Mouse (Mus musculus) liver, embryonic 13.5 days (tissue): ENCODE data around the gene Mgat5. TPM values are rescaled to one million over a fixed set of nuclear protein-coding genes. Genes with fewer than 3 reads are reported as not detected.

ENCODE experiments used
- ATAC-seq: fragments of 200-750 bp; cut with Nextera tagmentation; 2 replicates; pipeline ENCODE4 v1.8.0; 2017; ENCODE audit warnings: low read depth, mild to moderate bottlenecking, moderate number of reproducible peaks, moderate library complexity
- DNase-seq: peaks from one replicate; pipeline ENCODE4 v3.0.0; 2022
- H3K27ac ChIP-seq: fragments of 300-500 bp; sonication (generic); 2 replicates; pipeline ENCODE4 v1.5.1; 2015; ENCODE audit warnings: moderate library complexity, mild to moderate bottlenecking, inconsistent platforms
- H3K27me3 ChIP-seq: fragments of 300-500 bp; sonication (generic); 2 replicates; pipeline ENCODE4 v1.6.1; 2015; ENCODE audit warnings: mild to moderate bottlenecking, inconsistent platforms
- H3K36me3 ChIP-seq: fragments of 300-500 bp; sonication (generic); 2 replicates; pipeline ENCODE4 v1.6.1; 2015; ENCODE audit warnings: mild to moderate bottlenecking, inconsistent platforms
- H3K4me1 ChIP-seq: fragments of 300-500 bp; sonication (generic); replicated peaks from 2 replicates; pipeline ENCODE4 v1.6.1; 2015; ENCODE audit warnings: inconsistent platforms
- H3K4me2 ChIP-seq: fragments of 300-500 bp; sonication (generic); 2 replicates; pipeline ENCODE4 v1.6.1; 2015; ENCODE audit warnings: inconsistent platforms, mild to moderate bottlenecking, moderate library complexity
- H3K4me3 ChIP-seq: fragments of 300-500 bp; sonication (generic); replicated peaks from 2 replicates; pipeline ENCODE4 v1.5.1; 2015; ENCODE audit warnings: mild to moderate bottlenecking, inconsistent platforms
- H3K9ac ChIP-seq: fragments of 300-500 bp; sonication (generic); 2 replicates; pipeline ENCODE4 v1.6.1; 2015; ENCODE audit warnings: mild to moderate bottlenecking, inconsistent platforms
- H3K9me3 ChIP-seq: fragments of 300-500 bp; sonication (generic); replicated peaks from 2 replicates; pipeline ENCODE4 v1.6.1; 2016; ENCODE audit warnings: inconsistent platforms
- WGBS: fragments of 180-500 bp; shearing (Covaris S2); methylation state at CpG from one replicate; pipeline ENCODE4 v1.1.7; 2015; ENCODE audit not compliant: insufficient replicate concordance; 5-methylcytosine and 5-hydroxymethylcytosine counted together
- polyA plus RNA-seq: library from polyadenylated mRNA; unstranded; fragments of >200 nt; fragmentation: Nextera tagmentation; extraction: Ambion mirVana; gene quantifications from 2 replicates; pipeline ENCODE4 v1.2.1, GENCODE M21; 2015

Gene Mgat5
- polyA plus RNA-seq, 1 experiment from 2014 or later: 0.62 TPM

DNA sequence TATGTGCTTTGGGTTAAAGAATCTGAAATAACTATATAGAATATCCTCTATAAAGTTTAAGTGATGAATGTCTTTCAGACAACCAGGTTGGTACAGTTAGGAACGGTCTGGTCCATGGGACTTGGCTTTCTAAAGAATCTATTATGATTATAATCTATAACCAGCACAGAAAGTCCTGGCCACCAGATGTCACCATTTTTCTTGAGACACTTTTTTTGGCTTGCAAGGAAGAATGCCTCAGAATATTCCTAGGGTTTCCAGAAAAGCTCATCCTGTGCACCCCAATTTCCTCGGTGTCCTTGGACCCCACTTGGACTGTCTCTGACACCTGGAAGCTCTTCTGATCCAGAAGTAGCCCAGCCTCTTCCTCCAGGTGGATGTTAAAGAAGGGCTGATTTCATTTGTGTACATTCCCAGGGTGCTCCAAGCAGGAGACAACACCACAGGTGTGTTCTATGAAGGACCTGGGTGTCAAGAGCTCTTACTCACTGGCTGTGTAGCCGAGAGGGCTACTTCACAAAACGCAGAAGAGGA lies 1.5 kb upstream of the Mgat5 start:
- Histone ChIP-seq H3K4me1 (peaks cover 28% of the 10 kb centered on the region), H3K9ac (no peak overlapping the region), H3K36me3 (no peaks in the 10 kb centered on the region), H3K27me3 (0 out of 2 replicates have a peak, but pooled peaks cover 5% of the 10 kb centered on the region), H3K4me2 (peak overlapping the region; percentile 97; the same call in 1 of the 2 replicates), H3K9me3 (no peaks in the 10 kb centered on the region), H3K27ac (no peak overlapping the region), H3K4me3 (no peak overlapping the region)
- WGBS: 36% methylated on average over 4 of the region's 4 CpGs
- no peak for ATAC-seq
- DNase-seq: no peak

DNA sequence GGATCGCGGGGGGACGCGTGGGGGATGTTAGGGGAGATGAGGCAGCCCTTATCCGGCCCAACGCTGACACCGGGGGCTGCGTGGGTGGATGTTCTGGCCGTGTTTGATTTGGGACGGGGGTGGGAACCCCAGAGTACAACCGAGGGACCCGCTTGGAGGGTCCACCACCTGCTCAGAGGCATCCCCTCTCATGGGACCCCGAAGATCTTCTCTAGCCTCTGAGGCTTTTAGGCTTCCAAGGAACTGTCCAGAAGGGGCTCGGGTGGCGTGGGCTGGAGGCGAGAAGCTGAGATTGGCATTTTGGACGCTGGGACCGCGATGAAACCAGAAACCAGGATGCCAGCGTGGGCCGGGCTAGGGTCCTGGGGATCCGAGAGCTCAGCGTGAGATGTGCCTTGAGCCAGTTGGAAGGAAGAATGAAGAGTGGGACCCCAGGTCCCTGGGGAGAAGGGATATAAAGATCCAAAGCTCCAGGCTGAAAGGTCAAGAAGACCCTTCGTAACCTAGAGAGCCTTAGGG lies 745 bp downstream of the Mgat5 start:
- Histone ChIP-seq H3K9ac (peak overlapping the region; percentile 78), H3K27ac (peak overlapping the region; percentile 72), H3K27me3 (0 out of 2 replicates have a peak, but pooled peaks cover 5% of the 10 kb centered on the region), H3K4me1 (peaks cover 28% of the 10 kb centered on the region), H3K4me2 (peak overlapping the region; percentile 97), H3K4me3 (peak overlapping the region; percentile 75), H3K9me3 (no peaks in the 10 kb centered on the region), H3K36me3 (no peaks in the 10 kb centered on the region)
- WGBS: under 1% methylated on average over 24 of the region's 24 CpGs
- ATAC-seq (no peak; the same call in 1 of the 2 replicates), DNase-seq (no peak)

DNA sequence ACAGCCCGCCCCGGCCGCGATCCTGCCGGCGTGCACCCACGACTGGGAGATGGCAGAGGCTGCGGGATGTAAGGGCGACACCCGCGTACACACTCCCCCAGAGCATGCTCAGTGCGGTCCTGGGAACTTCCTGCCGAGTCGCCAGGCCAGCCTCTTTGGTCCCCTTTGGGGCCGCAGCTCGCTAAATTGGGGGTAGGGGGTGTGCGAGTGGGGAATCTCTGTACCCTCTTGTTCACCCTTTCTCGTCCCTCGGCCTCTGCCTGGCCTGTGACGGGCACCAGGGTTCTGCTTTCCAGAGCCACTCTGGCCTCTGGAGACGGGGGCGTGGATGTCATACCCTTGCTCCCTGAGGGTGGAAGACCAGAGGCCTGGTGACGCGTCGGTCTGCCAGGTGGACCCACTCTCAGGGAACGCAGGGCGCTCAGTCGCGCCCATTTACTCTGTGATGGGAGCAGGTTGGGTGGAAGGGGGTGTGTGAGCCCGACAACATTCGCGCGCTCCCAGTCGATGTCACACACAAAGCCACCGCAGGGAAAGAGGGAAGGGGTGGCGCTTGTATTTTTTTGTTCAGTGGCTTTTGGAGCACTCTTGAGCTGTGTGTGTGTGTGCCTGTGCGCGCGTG lies 1.3 kb downstream of the Mgat5 start:
- 3% methylated on average over 39 of the region's 39 CpGs for WGBS
- Histone ChIP-seq H3K4me1 (peaks cover 28% of the 10 kb centered on the region), H3K27me3 (0 out of 2 replicates have a peak, but pooled peaks cover 5% of the 10 kb centered on the region), H3K36me3 (no peaks in the 10 kb centered on the region), H3K9ac (peak overlapping the region; percentile 78), H3K4me3 (peak overlapping the region; percentile 75), H3K4me2 (peak overlapping the region; percentile 97), H3K9me3 (no peaks in the 10 kb centered on the region), H3K27ac (no peak overlapping the region)
- ATAC-seq (no peak), DNase-seq (peak; percentile 9)

DNA sequence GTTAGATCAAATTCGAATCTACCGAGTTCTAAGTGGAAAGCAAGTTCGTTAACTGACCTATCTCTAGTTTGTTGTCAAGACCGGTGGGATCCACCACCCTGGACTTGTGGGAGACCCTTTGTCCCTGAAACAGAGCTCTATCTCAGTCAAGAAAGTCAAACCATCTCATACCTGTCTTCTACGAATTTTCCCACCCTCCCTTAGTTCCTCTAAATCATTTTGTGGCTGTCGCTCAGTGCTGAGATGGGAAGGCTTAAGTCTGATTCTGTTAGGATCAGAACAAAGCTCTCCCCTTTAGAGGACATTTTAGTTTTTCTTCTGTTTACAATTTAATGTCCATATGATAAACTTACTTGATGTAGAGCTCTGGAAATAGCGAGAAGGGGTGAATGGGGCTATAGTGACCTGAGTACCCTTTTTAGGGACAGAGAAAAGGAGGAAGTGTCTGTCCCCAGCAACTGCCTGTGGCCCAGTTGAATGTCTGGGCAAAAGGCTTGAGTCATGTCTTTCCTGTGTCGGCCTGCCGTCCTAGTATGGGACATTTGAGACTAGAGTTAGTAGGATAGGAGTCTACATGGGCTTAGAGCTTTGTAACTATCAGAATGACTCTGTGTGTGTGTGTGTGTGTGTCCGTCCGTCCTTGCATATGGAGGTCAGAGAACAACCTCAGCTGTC lies 2.2 kb downstream of the Mgat5 start:
- H3K9ac ChIP-seq: no peak overlapping the region
- no peak for ATAC-seq
- no peaks in the 10 kb centered on the region for H3K9me3 ChIP-seq
- H3K4me1 ChIP-seq: peaks cover 28% of the 10 kb centered on the region
- H3K27ac ChIP-seq: no peak overlapping the region
- 44% methylated on average over 11 of the region's 11 CpGs for WGBS
- peak overlapping the region; percentile 75 for H3K4me3 ChIP-seq
- H3K4me2 ChIP-seq: peak overlapping the region; percentile 97
- 0 out of 2 replicates have a peak, but pooled peaks cover 5% of the 10 kb centered on the region for H3K27me3 ChIP-seq
- DNase-seq: no peak
- H3K36me3 ChIP-seq: no peaks in the 10 kb centered on the region

DNA sequence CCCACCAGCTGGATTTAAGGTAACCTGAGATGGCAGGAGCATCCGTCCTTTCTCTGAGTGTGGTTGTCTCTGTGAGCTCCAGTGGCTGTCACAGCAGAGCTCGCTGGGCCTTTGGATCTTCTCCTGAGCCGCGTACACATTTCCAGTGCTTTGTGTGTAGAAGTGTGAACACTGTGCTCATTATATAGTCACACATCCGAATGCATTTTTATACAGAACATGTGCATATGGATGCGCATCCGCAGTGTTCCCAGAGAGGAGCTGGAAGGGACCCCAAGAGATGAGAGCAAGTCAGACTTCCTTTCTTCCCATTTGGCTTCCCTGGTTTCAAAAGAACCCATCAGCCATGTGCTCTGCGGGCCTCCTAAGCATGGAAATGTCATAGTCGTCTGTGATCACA lies 3.4 kb downstream of the Mgat5 start:
- no peak overlapping the region for H3K4me3 ChIP-seq
- 0 out of 2 replicates have a peak, but pooled peaks cover 5% of the 10 kb centered on the region for H3K27me3 ChIP-seq
- H3K9ac ChIP-seq: no peak overlapping the region
- H3K27ac ChIP-seq: no peak overlapping the region
- no peak for ATAC-seq
- H3K36me3 ChIP-seq: no peaks in the 10 kb centered on the region
- H3K9me3 ChIP-seq: no peaks in the 10 kb centered on the region
- no peak for DNase-seq
- 82% methylated on average over 9 of the region's 9 CpGs for WGBS
- H3K4me2 ChIP-seq: no peak overlapping the region
- H3K4me1 ChIP-seq: peaks cover 22% of the 10 kb centered on the region

DNA sequence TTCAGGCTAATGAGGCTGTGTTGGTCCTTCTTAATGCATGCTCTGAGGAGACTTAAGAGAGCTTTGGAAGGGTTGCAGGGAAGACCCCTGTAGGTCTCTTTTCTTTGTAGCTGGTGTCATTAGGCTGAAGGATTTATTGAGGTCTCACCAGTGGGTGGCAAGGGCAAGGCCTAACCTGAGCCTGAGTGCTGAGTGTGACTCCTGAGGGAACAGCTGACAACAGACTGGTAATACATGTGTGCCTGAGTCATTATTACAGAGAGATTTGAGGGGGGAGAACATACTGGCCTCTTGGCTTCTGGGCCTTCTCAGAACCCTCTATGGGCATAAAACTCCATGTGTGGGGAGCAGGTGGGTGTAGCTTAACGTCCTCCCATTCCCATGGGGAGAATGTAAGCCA lies 8.0 kb downstream of the Mgat5 start:
- DNase-seq (no peak), ATAC-seq (no peak)
- Histone ChIP-seq H3K9ac (no peak overlapping the region), H3K4me3 (no peak overlapping the region), H3K4me2 (no peak overlapping the region), H3K4me1 (peaks cover 3% of the 10 kb centered on the region; the same call in 1 of the 2 replicates), H3K36me3 (no peaks in the 10 kb centered on the region), H3K27ac (no peak overlapping the region), H3K27me3 (no peaks in the 10 kb centered on the region), H3K9me3 (no peaks in the 10 kb centered on the region)
- 64% methylated on average over 1 of the region's 1 CpGs for WGBS

DNA sequence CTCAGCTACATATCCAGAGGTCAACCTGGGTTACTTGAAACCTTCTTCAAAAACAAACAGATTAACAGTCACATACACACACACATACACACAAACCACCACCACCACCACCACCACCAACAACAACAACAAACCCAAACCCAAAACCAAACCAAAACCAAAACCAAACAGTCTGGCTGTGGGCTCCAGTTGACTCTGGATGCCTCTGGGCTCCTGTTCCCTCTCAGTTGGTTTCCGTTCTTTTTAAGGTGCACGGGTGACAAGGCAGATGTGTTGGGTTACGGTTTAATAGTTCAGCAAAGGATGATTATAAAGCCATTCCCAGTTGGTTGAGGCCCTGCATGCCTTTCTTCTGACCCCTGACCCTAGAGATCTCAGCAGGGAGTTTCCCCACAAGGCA lies 8.6 kb downstream of the Mgat5 start:
- Histone ChIP-seq H3K27ac (no peak overlapping the region), H3K4me3 (no peak overlapping the region), H3K4me2 (no peak overlapping the region), H3K9ac (no peak overlapping the region), H3K9me3 (no peaks in the 10 kb centered on the region), H3K36me3 (no peaks in the 10 kb centered on the region), H3K4me1 (peaks cover 3% of the 10 kb centered on the region; the same call in 1 of the 2 replicates), H3K27me3 (no peaks in the 10 kb centered on the region)
- DNase-seq: no peak
- ATAC-seq: no peak
- WGBS: 76% methylated on average over 3 of the region's 3 CpGs

DNA sequence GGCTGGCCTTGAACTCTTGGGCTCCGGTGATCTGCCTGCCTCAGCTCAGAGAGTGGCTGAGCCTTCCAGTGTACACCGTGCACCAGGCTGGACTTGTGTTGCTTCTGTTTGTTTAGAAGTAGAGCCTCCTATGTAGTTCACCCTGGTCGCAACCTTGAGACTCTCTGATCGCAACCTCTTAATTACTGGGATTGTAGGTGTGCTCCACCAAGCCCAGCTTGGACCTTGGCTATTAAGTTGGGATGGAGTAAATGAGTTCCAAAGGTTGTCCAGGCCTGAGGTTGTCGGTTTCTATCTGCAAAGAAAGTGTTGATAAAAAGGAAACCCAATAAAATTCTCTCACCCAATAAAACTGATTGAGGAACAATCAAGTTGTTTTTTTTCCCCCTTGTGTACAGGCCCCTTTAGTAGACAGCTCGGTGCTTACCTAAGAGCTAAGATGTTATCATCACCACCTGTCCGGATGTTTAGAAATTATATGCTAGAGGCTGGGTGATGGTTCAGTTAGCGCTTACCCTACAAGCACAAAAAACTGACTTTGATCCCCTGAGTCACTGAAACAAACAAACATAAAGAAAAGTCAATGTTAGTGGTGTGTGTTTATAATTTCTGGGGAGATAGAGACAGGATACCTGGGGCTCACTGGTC lies 9.9 kb downstream of the Mgat5 start:
- Histone ChIP-seq H3K9ac (no peak overlapping the region), H3K4me2 (no peak overlapping the region), H3K4me1 (peaks cover 3% of the 10 kb centered on the region; the same call in 1 of the 2 replicates), H3K4me3 (no peak overlapping the region), H3K9me3 (no peaks in the 10 kb centered on the region), H3K27me3 (no peaks in the 10 kb centered on the region), H3K27ac (no peak overlapping the region), H3K36me3 (no peaks in the 10 kb centered on the region)
- ATAC-seq (no peak), DNase-seq (no peak)
- WGBS: 72% methylated on average over 8 of the region's 8 CpGs

DNA sequence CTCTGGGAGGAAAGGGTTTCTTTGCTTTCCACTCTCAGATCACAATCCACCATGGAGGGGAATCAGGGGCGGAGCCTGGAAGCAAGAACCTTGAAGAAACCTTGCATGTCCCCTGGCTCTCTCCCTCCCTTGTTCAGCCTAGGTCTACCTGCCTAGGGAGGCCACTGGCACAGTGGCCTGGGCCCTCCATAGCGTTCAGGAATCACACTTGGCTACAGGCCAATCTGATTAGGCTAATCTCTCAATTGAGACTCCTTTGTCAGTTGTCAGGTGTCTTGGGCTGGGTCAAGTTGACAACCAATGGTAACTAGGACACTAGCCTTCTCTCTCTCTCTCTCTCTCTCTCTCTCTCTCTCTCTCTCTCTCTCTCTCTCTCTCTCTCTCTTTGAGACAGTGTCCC lies 12.2 kb downstream of the Mgat5 start:
- Histone ChIP-seq H3K4me3 (no peak overlapping the region), H3K9ac (no peak overlapping the region), H3K9me3 (no peaks in the 10 kb centered on the region), H3K4me1 (peaks cover 3% of the 10 kb centered on the region; the same call in 1 of the 2 replicates), H3K27me3 (no peaks in the 10 kb centered on the region), H3K27ac (no peak overlapping the region), H3K36me3 (no peaks in the 10 kb centered on the region), H3K4me2 (no peak overlapping the region)
- WGBS: 56% methylated on average over 2 of the region's 2 CpGs
- DNase-seq (no peak), ATAC-seq (no peak)

DNA sequence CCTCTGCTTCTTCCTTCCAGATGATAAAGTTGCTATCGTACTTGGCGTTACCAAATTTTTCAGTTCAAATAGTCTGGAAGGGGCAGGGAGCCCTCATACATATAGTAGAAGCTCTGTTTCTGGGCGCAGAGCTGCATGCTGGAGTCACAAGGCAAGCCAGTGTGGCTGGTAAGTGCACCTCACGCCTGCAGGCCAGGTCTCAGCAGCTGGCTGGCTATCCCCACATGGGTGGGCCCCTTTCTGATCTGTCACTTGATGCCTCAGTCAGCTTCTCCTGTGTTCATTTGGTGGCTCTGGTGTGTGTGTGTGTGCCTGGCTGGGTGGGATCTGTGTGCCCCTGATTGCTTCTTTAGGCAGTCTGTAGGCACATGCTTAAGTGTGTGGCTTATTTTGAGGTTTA lies 12.8 kb downstream of the Mgat5 start:
- DNase-seq: no peak
- H3K4me1 ChIP-seq: peaks cover 3% of the 10 kb centered on the region; the same call in 1 of the 2 replicates
- no peaks in the 10 kb centered on the region for H3K36me3 ChIP-seq
- no peak overlapping the region for H3K27ac ChIP-seq
- 69% methylated on average over 4 of the region's 4 CpGs for WGBS
- no peak overlapping the region for H3K9ac ChIP-seq
- ATAC-seq: no peak
- no peak overlapping the region for H3K4me2 ChIP-seq
- H3K9me3 ChIP-seq: no peaks in the 10 kb centered on the region
- no peak overlapping the region for H3K4me3 ChIP-seq
- H3K27me3 ChIP-seq: no peaks in the 10 kb centered on the region

DNA sequence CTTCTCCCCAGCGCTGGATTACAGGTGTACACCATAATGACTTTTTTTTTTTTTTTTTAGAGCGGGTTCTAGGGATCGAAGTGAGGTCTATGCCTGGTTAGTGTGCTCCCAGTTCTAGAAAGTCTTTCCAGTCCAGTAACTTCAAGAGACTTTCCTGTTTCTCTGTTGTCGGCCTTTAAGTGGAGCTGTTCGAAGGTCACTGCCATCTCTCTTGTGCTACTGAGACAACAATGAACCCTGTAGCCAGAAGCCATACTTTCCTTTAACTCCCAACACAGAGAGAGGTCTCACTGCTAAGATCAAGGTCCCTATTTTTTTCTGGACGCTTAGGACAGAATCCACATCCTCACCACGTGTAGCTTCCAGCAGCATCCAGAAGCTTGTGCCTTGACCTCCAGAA lies 13.4 kb downstream of the Mgat5 start:
- Histone ChIP-seq H3K27ac (no peak overlapping the region), H3K4me1 (peaks cover 3% of the 10 kb centered on the region; the same call in 1 of the 2 replicates), H3K27me3 (no peaks in the 10 kb centered on the region), H3K9me3 (no peaks in the 10 kb centered on the region), H3K4me2 (no peak overlapping the region), H3K36me3 (no peaks in the 10 kb centered on the region), H3K4me3 (no peak overlapping the region), H3K9ac (no peak overlapping the region)
- WGBS: 82% methylated on average over 7 of the region's 7 CpGs
- DNase-seq (no peak), ATAC-seq (no peak)
